Mouse (Mus musculus) ES-E14 (cell line): Measurements from ENCODE around the gene Hist1h4h.

Source experiments
- CHD2 ChIP-seq: IDR thresholded peaks from 2 replicates; pipeline ENCODE4 v1.6.1; 2014; ENCODE audit warnings: mild to moderate bottlenecking, low read depth, low read length, inconsistent platforms
- MAFK ChIP-seq: IDR thresholded peaks from 2 replicates; pipeline ENCODE4 v1.6.1; 2014; ENCODE audit warnings: mild to moderate bottlenecking, low read depth, low read length, inconsistent platforms; ENCODE audit not compliant: insufficient read depth
- ZNF384 ChIP-seq: IDR thresholded peaks from 2 replicates; pipeline ENCODE4 v1.6.1; 2012; ENCODE audit warnings: low read depth, low read length, inconsistent platforms

DNA sequence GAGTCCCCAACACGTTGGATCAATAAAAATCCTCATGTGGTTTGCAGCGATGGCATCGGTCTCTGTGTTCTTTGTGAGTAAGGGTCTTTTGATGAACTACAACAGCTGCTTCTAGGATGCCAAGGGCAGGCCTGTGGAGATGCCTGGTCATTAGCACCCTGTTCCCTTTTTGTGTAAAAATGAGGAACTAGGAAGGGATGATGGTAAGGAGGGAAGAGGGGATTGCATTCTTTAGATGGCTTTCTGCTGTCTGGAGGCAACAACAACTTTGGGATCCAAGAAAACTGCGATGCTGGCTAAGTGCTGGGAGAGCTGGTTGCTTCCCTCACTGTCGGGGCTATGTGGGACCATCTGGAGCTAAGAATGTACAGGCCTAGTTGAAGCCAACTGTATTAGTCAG, 7.4 kb downstream of the Hist1h4h start:
- TF ChIP-seq ZNF384 (no peak), CHD2 (no peak), MAFK (no peak)
